Mouse (Mus musculus): Measurements from ENCODE around the gene Cd101. TPM values are rescaled to one million over a fixed set of nuclear protein-coding genes. Genes with fewer than 3 reads are reported as not detected.

Gene Cd101
- polyA plus RNA-seq (2011; ENCODE audit: insufficient read length, low read depth, missing spikeins): not detected in 2 replicates

GRCm38 (mm10) chr3:101029339-101029738, at the start of gene Cd101:
TSS of gene Cd101 (minus strand) at chr3:101029556.
- TF ChIP-seq CTCF (IDR thresholded peaks at IDR 0.05; ENCODE audit: borderline replicate concordance, insufficient read depth, low read length) (no peak), POLR2A (IDR thresholded peaks at IDR 0.05; ENCODE audit: low read depth, low read length) (no peak)
- H3K4me3 ChIP-seq (ENCODE audit: insufficient read depth, low read length): no peak within 1 kb of the TSS
- no peaks in the 10 kb centered on the region for H3K4me1 ChIP-seq (ENCODE audit: control insufficient read depth, insufficient read depth, low read length)
- no peak within 1 kb of the TSS for H3K27ac ChIP-seq (ENCODE audit: insufficient read depth, low read length)

GRCm38 (mm10) chr3:101078344-101078743, 49.0 kb upstream of the Cd101 start:
- no peak for TF ChIP-seq POLR2A (IDR thresholded peaks at IDR 0.05; ENCODE audit: low read depth, low read length)
- TF ChIP-seq CTCF (IDR thresholded peaks at IDR 0.05; ENCODE audit: borderline replicate concordance, insufficient read depth, low read length): no peak
- Histone ChIP-seq H3K4me3 (ENCODE audit: insufficient read depth, low read length) (no peak overlapping the region), H3K27ac (ENCODE audit: insufficient read depth, low read length) (no peak overlapping the region), H3K4me1 (ENCODE audit: control insufficient read depth, insufficient read depth, low read length) (peaks cover 20% of the 10 kb centered on the region)

GRCm38 (mm10) chr3:101077710-101078100, 48.3 kb upstream of the Cd101 start:
- Histone ChIP-seq H3K4me3 (ENCODE audit: insufficient read depth, low read length) (no peak overlapping the region), H3K27ac (ENCODE audit: insufficient read depth, low read length) (no peak overlapping the region), H3K4me1 (ENCODE audit: control insufficient read depth, insufficient read depth, low read length) (peaks cover 21% of the 10 kb centered on the region)
- TF ChIP-seq POLR2A (IDR thresholded peaks at IDR 0.05; ENCODE audit: low read depth, low read length) (no peak), CTCF (IDR thresholded peaks at IDR 0.05; ENCODE audit: borderline replicate concordance, insufficient read depth, low read length) (no peak)

GRCm38 (mm10) chr3:101076966-101077709, 47.8 kb upstream of the Cd101 start:
- H3K4me3 ChIP-seq (ENCODE audit: insufficient read depth, low read length): no peak overlapping the region
- peaks cover 21% of the 10 kb centered on the region for H3K4me1 ChIP-seq (ENCODE audit: control insufficient read depth, insufficient read depth, low read length)
- TF ChIP-seq POLR2A (IDR thresholded peaks at IDR 0.05; ENCODE audit: low read depth, low read length) (no peak), CTCF (IDR thresholded peaks at IDR 0.05; ENCODE audit: borderline replicate concordance, insufficient read depth, low read length) (no peak)
- H3K27ac ChIP-seq (ENCODE audit: insufficient read depth, low read length): no peak overlapping the region

GRCm38 (mm10) chr3:101075866-101076265, 46.5 kb upstream of the Cd101 start:
- TF ChIP-seq CTCF (IDR thresholded peaks at IDR 0.05; ENCODE audit: borderline replicate concordance, insufficient read depth, low read length) (no peak), POLR2A (IDR thresholded peaks at IDR 0.05; ENCODE audit: low read depth, low read length) (no peak)
- Histone ChIP-seq H3K27ac (ENCODE audit: insufficient read depth, low read length) (0 out of 2 replicates have a peak overlapping the region, but pooled peaks have one; percentile 2), H3K4me1 (ENCODE audit: control insufficient read depth, insufficient read depth, low read length) (peaks cover 30% of the 10 kb centered on the region), H3K4me3 (ENCODE audit: insufficient read depth, low read length) (no peak overlapping the region)

- Histone ChIP-seq H3K4me1 (ENCODE audit: control insufficient read depth, insufficient read depth, low read length) (peaks cover 43% of the 10 kb centered on the region), H3K27ac (ENCODE audit: insufficient read depth, low read length) (peak overlapping the region; percentile 80), H3K4me3 (ENCODE audit: insufficient read depth, low read length) (no peak overlapping the region)
- TF ChIP-seq POLR2A (IDR thresholded peaks at IDR 0.05; ENCODE audit: low read depth, low read length) (no peak), CTCF (IDR thresholded peaks at IDR 0.05; ENCODE audit: borderline replicate concordance, insufficient read depth, low read length) (no peak)
Observed at GRCm38 (mm10) chr3:101073384-101073783, 44.0 kb upstream of the Cd101 start.

- TF ChIP-seq CTCF (IDR thresholded peaks at IDR 0.05; ENCODE audit: borderline replicate concordance, insufficient read depth, low read length) (no peak), POLR2A (IDR thresholded peaks at IDR 0.05; ENCODE audit: low read depth, low read length) (no peak)
- Histone ChIP-seq H3K4me1 (ENCODE audit: control insufficient read depth, insufficient read depth, low read length) (peaks cover 43% of the 10 kb centered on the region), H3K27ac (ENCODE audit: insufficient read depth, low read length) (peak overlapping the region; percentile 80; the same call in 1 of the 2 replicates), H3K4me3 (ENCODE audit: insufficient read depth, low read length) (no peak overlapping the region)
Observed at GRCm38 (mm10) chr3:101072506-101073215, 43.3 kb upstream of the Cd101 start.

GRCm38 (mm10) chr3:101071576-101071975, 42.2 kb upstream of the Cd101 start:
- H3K4me3 ChIP-seq (ENCODE audit: insufficient read depth, low read length): no peak overlapping the region
- peaks cover 42% of the 10 kb centered on the region for H3K4me1 ChIP-seq (ENCODE audit: control insufficient read depth, insufficient read depth, low read length)
- peak overlapping the region; percentile 50; the same call in 1 of the 2 replicates for H3K27ac ChIP-seq (ENCODE audit: insufficient read depth, low read length)
- TF ChIP-seq POLR2A (IDR thresholded peaks at IDR 0.05; ENCODE audit: low read depth, low read length): no peak
- TF ChIP-seq CTCF (IDR thresholded peaks at IDR 0.05; ENCODE audit: borderline replicate concordance, insufficient read depth, low read length): no peak

GRCm38 (mm10) chr3:101070796-101071235, 41.5 kb upstream of the Cd101 start:
- TF ChIP-seq CTCF (IDR thresholded peaks at IDR 0.05; ENCODE audit: borderline replicate concordance, insufficient read depth, low read length): no peak
- no peak for TF ChIP-seq POLR2A (IDR thresholded peaks at IDR 0.05; ENCODE audit: low read depth, low read length)
- Histone ChIP-seq H3K4me3 (ENCODE audit: insufficient read depth, low read length) (no peak overlapping the region), H3K4me1 (ENCODE audit: control insufficient read depth, insufficient read depth, low read length) (peaks cover 39% of the 10 kb centered on the region), H3K27ac (ENCODE audit: insufficient read depth, low read length) (peak overlapping the region; percentile 60)
